Mouse (Mus musculus): Measurements from ENCODE around the gene Tsc1.

Tsc1 gene

GRCm38 (mm10) chr2:28641435-28641941 lies 460 bp downstream of the Tsc1 start:
- DNase-seq (ENCODE audit: low read depth, low spot score): no peak

- DNase-seq (ENCODE audit: low read depth, low spot score): no peak
Observed at GRCm38 (mm10) chr2:28643081-28643480, 2.1 kb downstream of the Tsc1 start.

GRCm38 (mm10) chr2:28650526-28650925 lies 9.5 kb downstream of the Tsc1 start:
- DNase-seq (ENCODE audit: low read depth, low spot score): no peak

GRCm38 (mm10) chr2:28653351-28653750 lies 12.3 kb downstream of the Tsc1 start:
- no peak for DNase-seq (ENCODE audit: low read depth, low spot score)

GRCm38 (mm10) chr2:28654295-28654694 lies 13.3 kb downstream of the Tsc1 start:
- no peak for DNase-seq (ENCODE audit: low read depth, low spot score)

- DNase-seq (ENCODE audit: low read depth, low spot score): no peak
Observed at GRCm38 (mm10) chr2:28656216-28656615, 15.2 kb downstream of the Tsc1 start.

- DNase-seq (ENCODE audit: low read depth, low spot score): no peak
Observed at GRCm38 (mm10) chr2:28662891-28663290, 21.9 kb downstream of the Tsc1 start.

GRCm38 (mm10) chr2:28665818-28666217 lies 24.8 kb downstream of the Tsc1 start:
- DNase-seq (ENCODE audit: low read depth, low spot score): no peak

- no peak for DNase-seq (ENCODE audit: low read depth, low spot score)
Observed at GRCm38 (mm10) chr2:28671438-28671837, 30.4 kb downstream of the Tsc1 start.

- DNase-seq (ENCODE audit: low read depth, low spot score): no peak
Observed at GRCm38 (mm10) chr2:28676005-28676404, 35.0 kb downstream of the Tsc1 start.

- no peak for DNase-seq (ENCODE audit: low read depth, low spot score)
Observed at GRCm38 (mm10) chr2:28680710-28681109, 39.7 kb downstream of the Tsc1 start.

GRCm38 (mm10) chr2:28681718-28682117 lies 40.7 kb downstream of the Tsc1 start:
- DNase-seq (ENCODE audit: low read depth, low spot score): no peak

- no peak for DNase-seq (ENCODE audit: low read depth, low spot score)
Observed at GRCm38 (mm10) chr2:28685895-28686294, 44.9 kb downstream of the Tsc1 start.

- no peak for DNase-seq (ENCODE audit: low read depth, low spot score)
Observed at GRCm38 (mm10) chr2:28688431-28688830, 47.4 kb downstream of the Tsc1 start.

- DNase-seq (ENCODE audit: low read depth, low spot score): no peak
Observed at GRCm38 (mm10) chr2:28692692-28693091, 51.7 kb downstream of the Tsc1 start.

GRCm38 (mm10) chr2:28698566-28698965 lies 57.5 kb downstream of the Tsc1 start:
- no peak for DNase-seq (ENCODE audit: low read depth, low spot score)

GRCm38 (mm10) chr2:28699361-28700335 lies 58.6 kb downstream of the Tsc1 start, which contains the start of the genes Spaca9 and Ak8:
Gene Spaca9, minus strand, starts transcription at chr2:28699727.
Gene Ak8, plus strand, starts transcription at chr2:28700164.
- DNase-seq (ENCODE audit: low read depth, low spot score): no peak

- peak; percentile 9 for DNase-seq (ENCODE audit: low read depth, low spot score)
Observed at GRCm38 (mm10) chr2:28701646-28702262, 60.7 kb downstream of the Tsc1 start.

GRCm38 (mm10) chr2:28706106-28706636 lies 65.1 kb downstream of the Tsc1 start:
- no peak for DNase-seq (ENCODE audit: low read depth, low spot score)

GRCm38 (mm10) chr2:28706787-28707186 lies 65.8 kb downstream of the Tsc1 start:
- no peak for DNase-seq (ENCODE audit: low read depth, low spot score)

GRCm38 (mm10) chr2:28713036-28713435 lies 72.0 kb downstream of the Tsc1 start:
- DNase-seq (ENCODE audit: low read depth, low spot score): no peak

- no peak for DNase-seq (ENCODE audit: low read depth, low spot score)
Observed at GRCm38 (mm10) chr2:28722419-28722818, 81.4 kb downstream of the Tsc1 start.
